Mouse (Mus musculus): ENCODE measurements around the gene Afp. TPM values are rescaled to one million over a fixed set of nuclear protein-coding genes. Genes with fewer than 3 reads are reported as not detected.

Afp gene
- polyA plus RNA-seq, 1 experiment from 2014 or later: 22.1 TPM

DNA sequence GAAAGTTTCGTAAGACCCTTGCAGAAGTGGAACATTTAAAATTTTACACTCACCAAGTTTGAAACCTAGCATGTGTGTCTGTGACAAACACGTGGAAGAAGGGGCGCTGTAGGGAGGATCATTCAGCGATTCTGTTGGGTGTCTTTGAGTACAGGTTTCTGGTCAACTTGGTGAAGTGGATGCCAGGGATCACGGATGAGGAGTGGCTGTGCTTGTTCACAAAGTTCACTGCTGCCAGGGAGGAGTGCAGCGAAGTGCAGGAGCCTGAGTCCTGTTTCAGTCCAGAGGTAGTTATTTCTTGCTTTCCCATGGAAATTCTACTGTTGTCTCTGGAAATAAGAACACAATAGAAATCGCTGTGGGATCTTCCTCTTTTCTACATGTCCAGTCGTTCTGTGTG is 60.7 kb downstream of the Afp start:
- Histone ChIP-seq H3K4me1 (replicated peaks; ENCODE audit: control insufficient read depth, insufficient read depth, low read length) (no peaks in the 10 kb centered on the region), H3K36me3 (ENCODE audit: control insufficient read depth, insufficient read depth, low read length) (no peaks in the 10 kb centered on the region), H3K27ac (ENCODE audit: low read length) (no peak overlapping the region), H3K27me3 (ENCODE audit: control insufficient read depth, insufficient read depth, low read depth, low read length) (no peaks in the 10 kb centered on the region), H3K4me2 (ENCODE audit: low read depth, low read length) (no peak overlapping the region), H3K4me3 (ENCODE audit: low read length) (no peak overlapping the region), H3K9me3 (ENCODE audit: control insufficient read depth, low read length) (no peaks in the 10 kb centered on the region), H3K9ac (ENCODE audit: low read length) (no peak overlapping the region)
- WGBS: 71% methylated on average over 8 of the region's 8 CpGs
- no peak for ATAC-seq (ENCODE audit: low read depth)

DNA sequence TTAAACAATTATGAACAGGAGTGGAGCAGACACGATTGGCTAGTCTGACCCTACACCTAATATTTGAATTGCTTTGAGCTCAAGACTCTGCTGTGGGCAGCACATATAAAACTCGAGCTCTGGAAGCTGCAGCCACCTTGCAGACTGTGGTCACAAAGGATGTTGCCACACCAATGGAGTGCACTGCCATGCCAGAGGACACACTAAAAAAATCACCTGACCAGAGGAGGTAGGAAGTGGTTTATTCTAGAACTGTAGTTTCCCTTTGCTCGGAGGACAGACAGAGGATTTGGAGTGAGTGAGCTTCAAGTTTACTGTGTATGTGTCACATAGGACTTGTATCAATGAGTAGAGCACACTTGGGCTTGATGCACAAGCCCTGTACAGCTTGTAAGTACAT is 65.5 kb downstream of the Afp start:
- H3K4me3 ChIP-seq (ENCODE audit: low read length): no peak overlapping the region

More for the DNA sequence above, 65.5 kb downstream of the Afp start:
- Histone ChIP-seq H3K27ac (ENCODE audit: low read length) (no peak overlapping the region), H3K4me2 (ENCODE audit: low read depth, low read length) (no peak overlapping the region), H3K9me3 (ENCODE audit: control insufficient read depth, low read length) (no peaks in the 10 kb centered on the region), H3K9ac (ENCODE audit: low read length) (no peak overlapping the region), H3K4me1 (replicated peaks; ENCODE audit: control insufficient read depth, insufficient read depth, low read length) (no peaks in the 10 kb centered on the region), H3K27me3 (ENCODE audit: control insufficient read depth, insufficient read depth, low read depth, low read length) (no peaks in the 10 kb centered on the region), H3K36me3 (ENCODE audit: control insufficient read depth, insufficient read depth, low read length) (no peaks in the 10 kb centered on the region)
- no peak for ATAC-seq (ENCODE audit: low read depth)
- WGBS: 52% methylated on average over 3 of the region's 3 CpGs

Other genes starting within 250 kb of the Afp start
- 18.7 and 19.8 TPM in 2 replicates for gene Ankrd17, start 124.2 kb upstream of the Afp start, polyA plus RNA-seq (2015; fragmentation: Nextera tagmentation; extraction: Ambion mirVana)
- 6.7 and 7.5 TPM in 2 replicates for gene Gm9958, start 123.5 kb upstream of the Afp start, polyA plus RNA-seq (2015; fragmentation: Nextera tagmentation; extraction: Ambion mirVana)
- 12.1 and 106 TPM in 2 replicates for gene Alb, start 29.8 kb upstream of the Afp start, polyA plus RNA-seq (2015; fragmentation: Nextera tagmentation; extraction: Ambion mirVana)
- gene Afm, start 28.2 kb downstream of the Afp start, polyA plus RNA-seq (2015; fragmentation: Nextera tagmentation; extraction: Ambion mirVana): 0.63 TPM in 1 of 2 replicates, not detected in the other
- gene 5830473C10Rik, start 70.4 kb downstream of the Afp start, polyA plus RNA-seq (2015; fragmentation: Nextera tagmentation; extraction: Ambion mirVana): 0.10 TPM in 1 of 2 replicates, not detected in the other
- gene Rassf6, start 149.9 kb downstream of the Afp start, polyA plus RNA-seq (2015; fragmentation: Nextera tagmentation; extraction: Ambion mirVana): 4.0 and 4.1 TPM in 2 replicates

Measured in lung, embryonic 16.5 days (tissue).